Mouse (Mus musculus) kidney, embryonic 15.5 days (tissue): Measurements from ENCODE around the gene Slc9b1. TPM values are rescaled to one million over a fixed set of nuclear protein-coding genes. Genes with fewer than 3 reads are reported as not detected.

Experiments
- ATAC-seq: fragments of 200-750 bp; cut with Nextera tagmentation; replicated peaks from 2 replicates; pipeline ENCODE4 v1.8.0; 2017; ENCODE audit warnings: moderate TSS enrichment; ENCODE audit not compliant: low FRiP score
- H3K27ac ChIP-seq: fragments of 300-500 bp; sonication (generic); 2 replicates; pipeline ENCODE4 v1.5.1; 2015; ENCODE audit warnings: mild to moderate bottlenecking, inconsistent platforms
- H3K27me3 ChIP-seq: fragments of 300-500 bp; sonication (generic); 2 replicates; pipeline ENCODE4 v1.6.1; 2015; ENCODE audit warnings: inconsistent platforms
- H3K36me3 ChIP-seq: fragments of 300-500 bp; sonication (generic); 2 replicates; pipeline ENCODE4 v1.6.1; 2015; ENCODE audit warnings: inconsistent platforms
- H3K4me1 ChIP-seq: fragments of 300-500 bp; sonication (generic); 2 replicates; pipeline ENCODE4 v1.6.1; 2015; ENCODE audit warnings: inconsistent platforms
- H3K4me2 ChIP-seq: fragments of 300-500 bp; sonication (generic); 2 replicates; pipeline ENCODE4 v1.6.1; 2015; ENCODE audit warnings: moderate library complexity, mild to moderate bottlenecking, inconsistent platforms
- H3K4me3 ChIP-seq: fragments of 300-500 bp; sonication (generic); replicated peaks from 2 replicates; pipeline ENCODE4 v1.5.1; 2015; ENCODE audit warnings: mild to moderate bottlenecking, inconsistent platforms
- H3K9ac ChIP-seq: fragments of 300-500 bp; sonication (generic); 2 replicates; pipeline ENCODE4 v1.6.1; 2015; ENCODE audit warnings: mild to moderate bottlenecking, inconsistent platforms
- H3K9me3 ChIP-seq: fragments of 300-500 bp; sonication (generic); replicated peaks from 2 replicates; pipeline ENCODE4 v1.6.1; 2016; ENCODE audit warnings: inconsistent platforms
- WGBS: fragments of 180-500 bp; shearing (Covaris S2); methylation state at CpG from one replicate; pipeline ENCODE4 v1.1.7; 2015; ENCODE audit warnings: mixed read lengths; 5-methylcytosine and 5-hydroxymethylcytosine counted together
- polyA plus RNA-seq: library from polyadenylated mRNA; unstranded; fragments of >200 nt; fragmentation: Nextera tagmentation; extraction: Ambion mirVana; gene quantifications from 2 replicates; pipeline ENCODE4 v1.2.1, GENCODE M21; 2015

Slc9b1 gene
- polyA plus RNA-seq, 1 experiment from 2014 or later, result 0.42 TPM

DNA sequence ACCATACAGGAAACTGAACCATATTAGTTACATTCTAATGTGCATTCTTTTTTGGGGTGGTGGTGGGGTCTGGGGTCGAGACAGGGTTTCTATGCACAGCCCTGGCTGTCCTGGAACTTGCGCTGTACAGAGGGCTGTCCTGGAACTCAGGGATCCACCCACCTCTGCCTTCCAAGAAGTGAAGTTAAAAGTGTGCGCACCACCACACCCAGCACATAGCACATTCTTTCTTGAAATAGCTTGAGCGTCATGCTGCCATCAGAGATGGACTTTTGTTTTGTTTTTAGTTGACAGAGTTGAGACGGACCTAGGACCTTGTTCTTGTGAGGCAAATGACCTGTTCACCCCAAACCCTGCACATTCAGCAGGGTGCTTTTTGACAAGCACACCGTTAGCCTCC lies 20.7 kb upstream of the Slc9b1 start:
- WGBS, result 74% methylated on average over 6 of the region's 6 CpGs
- H3K9me3 ChIP-seq, result no peaks in the 10 kb centered on the region
- ATAC-seq, result no peak
- H3K4me3 ChIP-seq, result no peak overlapping the region
- no peaks in the 10 kb centered on the region for H3K4me1 ChIP-seq
- no peak overlapping the region for H3K4me2 ChIP-seq
- no peak overlapping the region for H3K9ac ChIP-seq
- no peaks in the 10 kb centered on the region for H3K36me3 ChIP-seq
- H3K27me3 ChIP-seq, result no peaks in the 10 kb centered on the region
- H3K27ac ChIP-seq, result no peak overlapping the region

DNA sequence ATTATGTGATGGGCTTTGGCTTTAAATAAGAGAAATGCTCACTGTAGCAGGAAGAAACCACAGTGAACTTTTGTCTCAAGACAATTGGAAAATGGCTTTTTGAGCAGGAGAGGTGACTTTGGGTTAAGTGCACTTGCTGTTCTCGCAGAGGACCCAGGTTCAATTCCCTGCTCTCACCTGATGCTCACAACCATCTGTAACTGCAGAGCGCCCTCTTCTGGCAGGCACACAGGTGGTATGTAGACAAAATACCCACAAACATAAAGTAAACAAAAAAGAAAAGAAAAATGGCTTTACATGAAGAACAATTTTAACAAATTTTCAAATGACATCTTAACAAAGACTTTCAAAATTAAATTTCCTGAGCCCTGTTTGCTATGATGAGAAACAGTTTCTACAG lies 20.2 kb upstream of the Slc9b1 start:
- Histone ChIP-seq H3K27ac (no peak overlapping the region), H3K4me3 (no peak overlapping the region), H3K36me3 (no peaks in the 10 kb centered on the region), H3K27me3 (no peaks in the 10 kb centered on the region), H3K4me1 (no peaks in the 10 kb centered on the region), H3K9ac (no peak overlapping the region), H3K4me2 (no peak overlapping the region), H3K9me3 (no peaks in the 10 kb centered on the region)
- ATAC-seq, result no peak
- 57% methylated on average over 2 of the region's 2 CpGs for WGBS

DNA sequence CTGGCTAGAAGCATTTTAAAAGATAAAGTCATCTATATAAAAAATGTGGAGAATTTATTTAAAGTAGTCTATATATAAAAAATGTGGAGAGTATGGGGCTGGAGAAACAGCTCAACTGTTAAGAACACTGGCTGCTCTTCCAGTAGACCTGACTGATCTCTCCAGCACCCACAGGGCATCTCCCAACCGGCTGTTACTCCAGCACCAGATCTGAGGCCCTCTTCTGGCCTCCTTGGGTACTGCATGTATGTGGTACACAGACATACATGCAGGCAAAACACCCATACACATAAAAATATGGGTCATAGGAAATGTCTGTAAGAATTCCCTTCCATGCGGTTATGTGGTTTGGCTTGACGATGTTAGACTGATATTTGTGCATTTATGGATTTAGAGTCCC lies 19.3 kb upstream of the Slc9b1 start:
- Histone ChIP-seq H3K9me3 (no peaks in the 10 kb centered on the region), H3K27me3 (no peaks in the 10 kb centered on the region), H3K27ac (no peak overlapping the region), H3K4me1 (no peaks in the 10 kb centered on the region), H3K36me3 (no peaks in the 10 kb centered on the region), H3K4me3 (no peak overlapping the region), H3K9ac (no peak overlapping the region), H3K4me2 (no peak overlapping the region)
- 58% methylated on average over 3 of the region's 3 CpGs for WGBS
- no peak for ATAC-seq

DNA sequence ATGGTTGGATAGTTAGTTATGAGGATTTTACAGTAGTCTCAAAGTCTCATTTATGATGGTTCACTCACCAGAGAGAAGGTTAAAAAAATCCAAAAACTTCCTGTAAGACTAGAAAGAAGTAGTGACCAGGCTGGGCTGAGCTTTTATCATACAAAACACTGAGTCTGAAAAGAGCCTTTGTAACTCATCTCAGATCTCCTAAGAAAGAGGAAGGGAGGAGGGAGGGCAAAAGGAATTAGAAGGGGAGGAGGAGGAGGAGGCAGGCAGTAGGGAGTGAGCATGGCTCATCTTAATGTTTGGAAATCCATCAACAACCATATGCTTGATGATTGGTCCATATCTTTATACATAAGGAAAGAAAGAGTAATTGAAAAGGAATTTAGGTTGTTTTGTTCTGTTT lies 15.1 kb upstream of the Slc9b1 start:
- ATAC-seq, result no peak
- H3K9ac ChIP-seq, result no peak overlapping the region
- H3K36me3 ChIP-seq, result no peaks in the 10 kb centered on the region
- no peak overlapping the region for H3K27ac ChIP-seq
- no peaks in the 10 kb centered on the region for H3K27me3 ChIP-seq
- H3K9me3 ChIP-seq, result no peaks in the 10 kb centered on the region
- no peak overlapping the region for H3K4me3 ChIP-seq
- no peak overlapping the region for H3K4me2 ChIP-seq
- H3K4me1 ChIP-seq, result no peaks in the 10 kb centered on the region

DNA sequence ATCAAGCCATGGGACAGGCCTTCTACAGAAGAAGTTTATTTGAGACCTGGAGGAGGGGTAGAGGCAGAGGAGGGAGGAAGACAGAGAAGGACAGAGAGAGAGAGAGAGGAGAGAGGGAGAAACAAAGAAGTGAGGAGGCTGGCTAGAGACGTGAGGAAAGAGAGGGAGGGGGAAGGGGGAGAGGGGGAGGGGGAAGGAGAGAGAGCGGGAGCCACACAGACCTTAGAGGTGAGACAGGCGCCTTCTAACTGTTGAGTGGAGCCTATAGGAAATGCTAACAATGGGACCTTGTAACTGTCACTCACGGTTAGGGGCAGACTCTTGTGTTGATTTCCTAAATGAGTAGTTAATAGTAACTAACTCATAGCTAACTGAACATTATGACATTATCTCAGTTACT lies 14.1 kb upstream of the Slc9b1 start:
- no peak overlapping the region for H3K4me2 ChIP-seq
- H3K4me3 ChIP-seq, result no peak overlapping the region
- no peak for ATAC-seq
- H3K9me3 ChIP-seq, result no peaks in the 10 kb centered on the region
- H3K36me3 ChIP-seq, result no peaks in the 10 kb centered on the region
- 56% methylated on average over 4 of the region's 4 CpGs for WGBS
- no peaks in the 10 kb centered on the region for H3K4me1 ChIP-seq
- no peak overlapping the region for H3K27ac ChIP-seq
- H3K9ac ChIP-seq, result no peak overlapping the region
- no peaks in the 10 kb centered on the region for H3K27me3 ChIP-seq

DNA sequence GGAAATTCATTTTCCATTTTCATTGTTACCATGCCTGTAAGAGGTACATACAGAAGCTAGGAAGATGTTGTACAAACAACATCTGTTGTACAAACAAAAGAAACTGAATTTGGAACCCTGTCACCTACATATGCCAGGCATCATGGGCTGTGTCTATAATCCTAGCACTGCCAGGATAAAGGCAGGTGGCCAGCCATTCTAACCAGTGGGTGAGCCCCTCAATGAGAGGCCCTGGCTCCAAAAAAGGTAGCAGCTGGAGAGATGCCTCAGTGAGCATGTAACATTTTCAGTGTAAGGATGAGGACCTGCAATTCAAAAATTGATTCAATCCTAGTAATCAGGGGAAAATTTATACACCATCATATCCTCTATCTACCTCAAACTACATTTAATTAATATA lies 1.2 kb downstream of the Slc9b1 start:
- H3K36me3 ChIP-seq, result no peaks in the 10 kb centered on the region
- no peak overlapping the region for H3K27ac ChIP-seq
- no peak for ATAC-seq
- no peak overlapping the region for H3K9ac ChIP-seq
- H3K9me3 ChIP-seq, result no peaks in the 10 kb centered on the region
- no peak overlapping the region for H3K4me3 ChIP-seq
- H3K27me3 ChIP-seq, result no peaks in the 10 kb centered on the region
- H3K4me1 ChIP-seq, result no peaks in the 10 kb centered on the region
- no peak overlapping the region for H3K4me2 ChIP-seq

DNA sequence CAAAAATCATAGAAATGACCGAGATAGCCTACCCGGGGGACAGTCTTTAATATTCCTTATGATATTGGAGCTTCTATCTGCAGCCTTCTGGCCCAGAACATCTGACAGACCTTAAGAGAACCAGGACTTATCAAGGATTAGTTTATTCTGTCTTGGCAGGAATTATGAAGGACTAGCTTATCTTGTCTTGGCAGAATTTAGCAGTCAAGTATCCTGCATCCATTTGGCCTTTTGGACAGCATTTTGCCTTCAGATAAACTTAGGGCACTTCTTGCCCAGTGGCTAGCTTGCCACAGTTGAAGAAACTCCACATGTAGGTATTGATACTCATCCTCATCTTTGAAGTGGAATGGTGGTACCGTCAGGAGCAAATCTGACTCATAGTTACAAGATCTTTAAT lies 4.0 kb downstream of the Slc9b1 start:
- no peak for ATAC-seq
- Histone ChIP-seq H3K27ac (no peak overlapping the region), H3K27me3 (no peaks in the 10 kb centered on the region), H3K4me1 (no peaks in the 10 kb centered on the region), H3K4me3 (no peak overlapping the region), H3K4me2 (no peak overlapping the region), H3K9ac (no peak overlapping the region), H3K9me3 (no peaks in the 10 kb centered on the region), H3K36me3 (no peaks in the 10 kb centered on the region)
- WGBS, result 95% methylated on average over 3 of the region's 3 CpGs

DNA sequence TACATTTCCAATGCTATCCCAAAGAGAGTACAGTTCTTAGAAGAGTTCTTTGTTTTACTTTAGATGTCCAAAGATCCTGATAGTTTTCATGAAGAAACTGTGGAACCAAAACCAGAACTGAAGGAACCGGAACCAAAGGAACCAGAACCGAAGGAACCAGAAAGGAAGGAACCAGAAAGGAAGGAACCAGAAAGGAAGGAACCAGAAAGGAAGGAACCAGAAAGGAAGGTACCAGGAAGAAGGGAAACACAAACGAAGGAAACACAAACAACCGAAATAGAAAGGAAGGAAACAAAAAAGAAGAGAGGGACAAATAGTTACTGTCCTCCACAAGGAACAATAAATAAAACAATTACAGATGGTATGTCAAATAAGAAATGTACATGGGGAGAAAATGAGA lies 9.6 kb downstream of the Slc9b1 start:
- H3K27ac ChIP-seq, result no peak overlapping the region
- no peaks in the 10 kb centered on the region for H3K27me3 ChIP-seq
- H3K9ac ChIP-seq, result no peak overlapping the region
- WGBS, result 80% methylated on average over 4 of the region's 4 CpGs
- no peaks in the 10 kb centered on the region for H3K9me3 ChIP-seq
- no peaks in the 10 kb centered on the region for H3K4me1 ChIP-seq
- H3K36me3 ChIP-seq, result no peaks in the 10 kb centered on the region
- no peak overlapping the region for H3K4me2 ChIP-seq
- no peak overlapping the region for H3K4me3 ChIP-seq
- ATAC-seq, result no peak

DNA sequence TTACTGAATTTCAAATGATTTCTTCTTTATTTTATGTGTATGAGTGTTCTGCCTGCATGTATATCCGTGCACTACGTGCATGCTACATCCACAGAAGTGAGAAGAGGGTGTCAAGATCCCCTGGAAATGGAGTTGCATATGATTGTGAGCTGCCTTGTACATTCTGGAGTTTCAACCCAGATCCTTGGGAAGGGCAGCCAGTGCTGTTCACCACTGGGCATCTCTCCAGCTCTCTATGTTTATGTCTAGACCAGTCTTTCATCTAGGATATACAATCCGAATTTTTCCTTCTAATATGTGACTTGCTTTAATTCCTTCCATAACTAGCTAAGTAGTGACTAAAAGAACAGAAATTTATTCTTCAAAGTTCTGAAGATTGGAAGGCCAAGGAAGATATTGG lies 28.0 kb downstream of the Slc9b1 start:
- Histone ChIP-seq H3K9ac (no peak overlapping the region), H3K4me3 (no peak overlapping the region), H3K4me2 (no peak overlapping the region), H3K27me3 (no peaks in the 10 kb centered on the region), H3K4me1 (no peaks in the 10 kb centered on the region), H3K36me3 (no peaks in the 10 kb centered on the region), H3K27ac (no peak overlapping the region), H3K9me3 (no peaks in the 10 kb centered on the region)
- no peak for ATAC-seq
- 77% methylated on average over 3 of the region's 3 CpGs for WGBS

DNA sequence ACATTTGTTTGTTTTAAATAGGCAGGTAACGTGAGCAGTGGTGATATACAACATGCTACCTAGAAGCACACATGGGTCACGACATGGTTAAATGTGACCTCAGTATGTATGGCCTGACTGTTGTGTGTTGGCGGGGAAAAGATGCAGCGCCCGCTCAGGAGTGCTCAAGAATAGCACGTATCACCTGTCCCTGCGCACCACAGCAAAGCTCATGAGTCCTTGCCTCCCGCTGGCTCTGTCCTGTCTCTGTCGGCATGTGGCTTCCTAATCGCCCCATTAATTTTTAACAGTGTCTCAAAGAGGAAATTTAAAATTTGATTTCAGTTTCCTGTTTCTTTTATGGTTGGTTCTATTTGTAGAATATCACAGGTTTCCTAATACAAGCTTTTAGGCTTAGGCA lies 29.6 kb downstream of the Slc9b1 start:
- H3K4me2 ChIP-seq, result no peak overlapping the region
- no peaks in the 10 kb centered on the region for H3K27me3 ChIP-seq
- H3K9ac ChIP-seq, result no peak overlapping the region
- H3K36me3 ChIP-seq, result no peaks in the 10 kb centered on the region
- no peak overlapping the region for H3K4me3 ChIP-seq
- no peak overlapping the region for H3K27ac ChIP-seq
- WGBS, result 66% methylated on average over 10 of the region's 10 CpGs
- no peaks in the 10 kb centered on the region for H3K4me1 ChIP-seq
- H3K9me3 ChIP-seq, result no peaks in the 10 kb centered on the region
- ATAC-seq, result no peak

DNA sequence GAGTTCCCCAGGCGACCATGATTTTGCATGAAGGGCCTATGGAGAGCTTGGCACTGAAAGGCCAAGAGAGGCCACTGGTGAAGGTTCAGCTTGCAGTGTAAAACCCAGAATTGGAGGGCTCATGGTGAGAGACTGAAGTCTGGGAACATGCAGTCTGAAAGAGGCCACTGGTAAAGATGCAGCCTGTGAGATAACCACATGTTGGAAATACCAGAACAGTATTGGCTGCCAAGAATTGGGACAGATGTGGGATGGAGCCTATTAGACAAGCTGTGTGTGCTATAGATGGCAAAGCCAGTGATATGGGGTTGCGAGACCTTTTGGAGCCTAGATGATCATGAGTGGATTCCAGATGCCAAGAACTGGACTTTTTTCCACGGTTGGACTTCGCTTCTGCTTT lies 32.0 kb downstream of the Slc9b1 start:
- Histone ChIP-seq H3K4me2 (no peak overlapping the region), H3K4me1 (no peaks in the 10 kb centered on the region), H3K36me3 (no peaks in the 10 kb centered on the region), H3K27me3 (no peaks in the 10 kb centered on the region), H3K27ac (no peak overlapping the region), H3K4me3 (no peak overlapping the region), H3K9ac (no peak overlapping the region), H3K9me3 (no peaks in the 10 kb centered on the region)
- no peak for ATAC-seq
- WGBS, result 91% methylated on average over 4 of the region's 4 CpGs

DNA sequence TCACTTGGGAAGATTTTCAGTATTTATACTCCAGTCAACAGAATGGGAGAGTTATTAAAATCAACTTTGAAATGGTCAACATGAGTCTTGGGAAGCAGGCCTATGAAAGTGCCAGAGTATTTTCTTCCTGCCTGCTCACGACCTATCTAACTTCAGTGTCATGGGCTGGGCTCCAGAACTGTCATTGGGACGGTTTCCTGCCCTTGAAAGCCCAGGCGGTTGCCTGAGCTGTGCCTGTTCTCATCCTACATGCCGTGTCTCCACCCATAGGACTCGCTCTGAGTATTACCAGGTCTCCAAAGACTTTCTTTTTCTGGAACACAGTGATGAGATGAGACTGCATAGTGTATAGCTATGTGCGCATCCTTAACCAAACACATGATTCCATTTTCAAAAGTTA lies 45.4 kb downstream of the Slc9b1 start:
- WGBS, result 73% methylated on average over 6 of the region's 6 CpGs
- Histone ChIP-seq H3K9ac (no peak overlapping the region), H3K4me3 (no peak overlapping the region), H3K4me2 (no peak overlapping the region), H3K4me1 (peaks cover 9% of the 10 kb centered on the region; the same call in 1 of the 2 replicates), H3K27ac (no peak overlapping the region), H3K36me3 (no peaks in the 10 kb centered on the region), H3K27me3 (no peaks in the 10 kb centered on the region), H3K9me3 (no peaks in the 10 kb centered on the region)
- no peak for ATAC-seq

DNA sequence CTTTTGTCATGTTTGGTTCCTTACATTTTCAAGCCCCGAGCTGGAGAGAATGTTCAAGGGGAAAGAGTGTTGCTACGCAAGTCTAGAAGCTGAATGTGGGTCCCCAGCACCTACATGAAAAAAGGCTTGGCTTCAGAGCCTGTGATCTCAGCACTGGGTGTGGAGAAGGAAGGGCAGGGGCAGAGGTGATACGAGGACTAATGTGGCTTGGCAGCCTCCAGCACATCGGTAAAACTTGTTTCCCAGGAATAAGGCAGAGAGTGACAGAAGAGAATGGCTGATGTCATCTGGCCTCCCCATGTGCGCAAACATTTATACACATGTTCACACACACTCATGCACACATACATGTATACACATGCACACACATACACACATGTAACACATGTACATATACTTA lies 47.3 kb downstream of the Slc9b1 start:
- H3K4me3 ChIP-seq, result no peak overlapping the region
- ATAC-seq, result no peak
- H3K9ac ChIP-seq, result no peak overlapping the region
- 72% methylated on average over 5 of the region's 5 CpGs for WGBS
- H3K4me2 ChIP-seq, result no peak overlapping the region
- H3K36me3 ChIP-seq, result no peaks in the 10 kb centered on the region
- no peaks in the 10 kb centered on the region for H3K27me3 ChIP-seq
- peaks cover 9% of the 10 kb centered on the region; the same call in 1 of the 2 replicates for H3K4me1 ChIP-seq
- no peaks in the 10 kb centered on the region for H3K9me3 ChIP-seq
- no peak overlapping the region for H3K27ac ChIP-seq
